Mouse (Mus musculus): ENCODE data around the gene Olfr1428. TPM values are rescaled to one million over a fixed set of nuclear protein-coding genes. Genes with fewer than 3 reads are reported as not detected.
"Not testable (repeated sequence)": the region's sequence is repeated elsewhere in the genome, so short reads cannot be mapped to it uniquely, and the experiment has no call there.

Olfr1428 gene
- not detected for total RNA-seq (2021)
- long read RNA-seq, experiment 1, result 0 reads
- long read RNA-seq, experiment 2, result 0 reads

- DNase-seq, result no peak
These were observed at the start of gene Olfr1428 for GRCm38 (mm10) chr19:12115797-12116196. TSS of gene Olfr1428 (minus strand) at chr19:12115897.

GRCm38 (mm10) chr19:12145452-12145851, 29.8 kb upstream of the Olfr1428 start:
- no peak for DNase-seq

DNA sequence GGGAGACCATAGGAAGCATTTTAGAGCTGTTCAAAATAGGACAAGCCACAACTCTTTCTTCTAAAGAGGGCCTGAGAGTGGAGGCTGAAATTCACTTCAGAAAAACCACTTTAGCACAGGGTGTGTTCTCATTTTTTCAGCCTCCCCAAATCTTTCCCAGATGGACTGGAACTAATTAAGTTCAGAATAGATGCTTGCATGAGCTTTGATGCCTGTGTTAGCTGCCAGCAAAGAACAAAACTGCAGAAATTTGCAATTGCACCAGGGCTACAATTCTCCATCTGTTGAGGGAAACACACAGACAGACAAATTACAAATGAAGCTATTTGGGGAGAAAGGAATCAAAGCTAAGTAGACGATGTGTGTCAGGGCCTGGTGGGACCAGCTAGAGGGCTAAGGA, 27.7 kb upstream of the Olfr1428 start:
- no peak for DNase-seq

- DNase-seq, result no peak
These were observed 18.6 kb upstream of the Olfr1428 start for GRCm38 (mm10) chr19:12134289-12134688.

DNA sequence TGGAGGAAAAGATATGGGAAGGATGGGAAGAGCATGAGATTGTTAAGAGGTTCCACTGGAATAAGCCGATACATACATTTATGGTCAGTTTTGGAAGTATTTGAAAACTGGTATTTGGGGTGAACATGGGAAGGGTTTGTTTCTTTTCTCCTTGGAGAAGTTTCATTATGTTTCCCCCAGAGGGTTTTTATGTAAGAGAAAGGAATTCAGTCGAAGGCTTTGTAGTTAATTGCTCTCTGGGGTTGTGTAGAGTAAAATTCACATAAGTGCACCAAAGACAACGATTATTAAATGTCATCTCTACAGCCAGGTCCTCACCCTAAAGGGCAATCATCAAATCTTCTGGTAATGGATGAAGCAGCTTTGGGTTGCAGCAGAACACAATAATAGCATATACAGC, 7.4 kb upstream of the Olfr1428 start, which contains the start of gene Olfr76:
Gene Olfr76 (minus strand): TSS at position 101 of the 400 bp plus-strand sequence.
- no peak for DNase-seq

DNA sequence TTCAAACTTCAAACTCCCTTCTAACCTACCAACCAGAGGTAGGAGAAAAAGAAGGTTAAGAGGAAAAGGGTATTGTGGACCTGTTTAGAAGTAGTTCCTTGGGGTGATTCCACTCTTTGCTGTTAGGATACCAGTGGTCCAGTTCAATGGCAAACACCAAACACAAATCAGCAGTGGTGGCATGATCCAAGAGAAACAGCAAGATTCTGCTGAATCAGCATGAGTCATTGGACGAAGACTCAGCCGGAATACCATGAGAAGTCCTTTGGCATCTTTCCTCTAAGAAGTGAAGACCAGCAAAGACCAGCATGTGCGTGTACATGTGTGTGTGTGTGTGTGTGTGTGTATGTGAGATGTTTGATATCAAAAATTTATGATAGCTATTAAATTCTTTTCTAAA, 767 bp upstream of the Olfr1428 start:
- DNase-seq, result no peak

DNA sequence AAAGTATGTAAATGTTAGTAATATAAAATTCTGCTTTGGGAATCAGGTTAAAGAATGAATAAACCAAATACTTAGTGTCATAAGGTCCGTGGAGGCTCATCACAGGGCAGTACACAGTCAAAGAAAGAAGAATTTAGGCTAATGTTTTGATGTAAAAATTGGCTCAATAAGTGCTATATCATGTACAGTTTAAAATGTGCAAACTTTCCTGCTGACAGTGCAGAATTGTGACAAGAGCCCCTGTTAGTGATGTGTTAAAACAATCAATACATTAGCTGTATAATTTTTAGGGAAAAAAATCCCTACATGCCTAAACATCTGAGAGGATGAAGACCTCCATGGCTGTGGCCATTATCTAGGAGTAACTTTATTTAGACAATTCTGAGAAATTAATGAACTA, 1.9 kb downstream of the Olfr1428 start:
- DNase-seq, result no peak

- no peak for DNase-seq
These were observed 11.2 kb downstream of the Olfr1428 start for GRCm38 (mm10) chr19:12104541-12104940.

- no peak for DNase-seq
These were observed 12.5 kb downstream of the Olfr1428 start, which contains the start of gene Olfr1427 for GRCm38 (mm10) chr19:12103234-12103633. TSS of gene Olfr1427 (minus strand) at chr19:12103334.

DNA sequence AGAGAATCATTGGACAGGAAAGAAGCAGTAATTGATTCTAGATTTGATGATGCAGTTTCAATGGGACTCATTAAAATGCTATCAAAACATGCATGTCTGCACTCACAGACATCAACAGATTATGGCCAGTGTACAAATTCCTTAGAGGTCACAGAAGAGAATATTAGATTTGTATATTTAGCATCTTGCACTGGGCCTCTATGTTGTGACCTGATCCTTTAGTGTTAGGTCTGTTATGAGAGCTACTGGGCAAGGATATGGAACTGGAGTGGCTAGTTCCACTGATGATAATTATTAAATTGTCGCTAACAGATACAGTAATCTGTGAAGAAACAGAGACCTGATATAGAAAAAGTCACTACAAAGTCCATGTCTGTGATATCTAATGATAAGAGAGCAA, 23.8 kb downstream of the Olfr1428 start, which contains the start of gene Olfr1426:
Gene Olfr1426 (minus strand): TSS at position 101 of the 400 bp plus-strand sequence.
- no peak for DNase-seq

GRCm38 (mm10) chr19:12077631-12078030, 38.1 kb downstream of the Olfr1428 start, which contains the start of gene Olfr1425:
TSS of gene Olfr1425 (minus strand) at chr19:12077731.
- DNase-seq, result not testable (repeated sequence)

DNA sequence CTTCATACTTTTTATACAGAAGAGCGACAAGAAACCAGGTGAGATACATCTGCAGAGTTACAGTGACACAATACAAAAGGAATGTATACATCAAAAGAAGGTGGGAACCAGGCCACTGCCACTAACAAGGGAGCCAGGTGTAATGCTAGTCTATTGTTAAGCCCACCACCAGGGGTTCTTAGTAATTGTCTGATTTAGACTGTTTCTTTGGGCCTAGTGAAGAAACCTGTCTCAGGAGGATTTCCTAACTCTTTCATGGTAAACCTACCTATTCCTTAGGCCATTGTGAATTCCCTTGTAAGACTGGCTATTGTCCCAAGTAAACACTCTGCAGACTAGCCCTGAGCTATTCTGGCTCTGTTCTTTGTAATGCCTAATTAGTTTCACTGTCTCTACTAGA, 46.2 kb downstream of the Olfr1428 start:
- DNase-seq, result not testable (repeated sequence)

- DNase-seq, result not testable (repeated sequence)
These were observed 47.9 kb downstream of the Olfr1428 start for GRCm38 (mm10) chr19:12067806-12068205.

DNA sequence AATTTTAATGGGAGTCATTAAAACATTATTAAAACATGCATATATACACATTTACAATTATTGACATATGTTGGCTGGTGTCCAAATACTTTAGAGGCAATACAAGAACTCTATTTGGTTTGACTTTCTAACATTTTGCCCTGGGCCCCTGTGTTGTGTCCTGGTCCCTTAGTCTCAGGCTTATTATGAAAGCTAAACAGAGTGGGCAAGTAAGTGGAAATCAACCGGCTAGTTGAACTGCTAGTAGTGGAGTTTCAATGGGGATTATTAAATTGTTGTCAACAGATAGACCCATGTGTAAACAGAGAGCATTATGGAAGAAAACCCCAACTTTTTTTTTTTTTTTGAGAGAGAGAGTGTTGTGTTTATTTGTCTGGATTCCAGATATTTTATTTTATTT, 53.1 kb downstream of the Olfr1428 start, which contains the start of gene Olfr1424:
Gene Olfr1424 (minus strand): TSS at position 101 of the 400 bp plus-strand sequence.
- DNase-seq, result not testable (repeated sequence)

Other genes with a start within 250 kb of the Olfr1428 start
- gene Olfr1419, start 240.8 kb downstream of the Olfr1428 start, total RNA-seq (2021), result not detected
- not detected for gene Olfr1420, start 229.3 kb downstream of the Olfr1428 start, total RNA-seq (2021)
- gene Patl1, start 203.5 kb downstream of the Olfr1428 start, total RNA-seq (2021), result 10 to 100 TPM; 24.7 to 27.3 TPM
- gene Osbp, start 150.0 kb downstream of the Olfr1428 start, total RNA-seq (2021), result 10 to 100 TPM; 97.2 to 99.2 TPM
- gene Olfr1423, start 74.6 kb downstream of the Olfr1428 start, total RNA-seq (2021), result not detected
- gene Olfr1424, start 53.2 kb downstream of the Olfr1428 start, total RNA-seq (2021), result not detected
- not detected for gene Olfr1425, start 38.2 kb downstream of the Olfr1428 start, total RNA-seq (2021)
- not detected for gene Olfr1426, start 23.9 kb downstream of the Olfr1428 start, total RNA-seq (2021)
- not detected for gene Olfr1427, start 12.6 kb downstream of the Olfr1428 start, total RNA-seq (2021)
- not detected for gene Olfr76, start 7.3 kb upstream of the Olfr1428 start, total RNA-seq (2021)
- gene Olfr1555-ps1, start 54.2 kb upstream of the Olfr1428 start, total RNA-seq (2021), result not detected
- not detected for gene Olfr1431, start 84.7 kb upstream of the Olfr1428 start, total RNA-seq (2021)
- not detected for gene Olfr1432, start 116.7 kb upstream of the Olfr1428 start, total RNA-seq (2021)
- gene Olfr262, start 125.8 kb upstream of the Olfr1428 start, total RNA-seq (2021), result not detected
- gene Olfr235, start 145.1 kb upstream of the Olfr1428 start, total RNA-seq (2021), result not detected
- not detected for gene Olfr1434, start 164.0 kb upstream of the Olfr1428 start, total RNA-seq (2021)
- gene Olfr1436, start 183.2 kb upstream of the Olfr1428 start, total RNA-seq (2021), result not detected
- not detected for gene Olfr1437, start 209.2 kb upstream of the Olfr1428 start, total RNA-seq (2021)
- gene Olfr1438-ps1, start 220.0 kb upstream of the Olfr1428 start, total RNA-seq (2021), result not detected